Mouse (Mus musculus): Measurements from ENCODE around the gene Tlcd1. TPM values are rescaled to one million over a fixed set of nuclear protein-coding genes. Genes with fewer than 3 reads are reported as not detected.
"Not testable (repeated sequence)": the region's sequence is repeated elsewhere in the genome, so short reads cannot be mapped to it uniquely, and the experiment has no call there.

Gene Tlcd1
- total RNA-seq (2017) = 4.7 and 5.2 TPM in 2 replicates

GRCm38 (mm10) chr11:78176402-78176862, at the start of gene Tlcd1, which contains the start of gene Nek8:
Tlcd1 (plus strand) TSS chr11:78176711.
Nek8 (minus strand) TSS chr11:78176675.
- peak; percentile 67 to 69 for ATAC-seq (replicated peaks in 1 of 2; ENCODE audit: insufficient read depth in 1 of 2, low FRiP score in 2 of 2, low TSS enrichment in 1 of 2, low read depth in 1 of 2, poor library complexity in 2 of 2, severe bottlenecking in 2 of 2)

DNA sequence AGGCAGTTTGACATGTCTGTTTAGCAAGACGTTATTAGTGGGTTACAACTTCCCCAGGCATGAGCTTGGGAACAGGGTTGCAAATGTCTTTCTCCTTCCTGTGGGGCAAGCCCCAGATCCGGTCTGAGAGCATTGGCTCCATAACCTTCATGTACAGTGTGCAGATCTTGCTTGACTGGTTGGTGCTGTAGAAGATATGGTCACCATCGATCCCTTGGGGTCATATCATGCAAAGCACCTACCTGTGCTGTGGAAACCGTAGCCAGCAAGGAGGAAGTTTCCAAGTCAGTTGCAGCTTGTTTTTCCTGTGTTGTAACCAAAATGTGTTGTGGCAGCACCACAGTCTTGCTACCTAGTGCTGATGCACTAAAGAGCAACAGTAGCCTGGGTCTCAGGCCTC, 49.8 kb upstream of the Tlcd1 start:
- ATAC-seq (replicated peaks in 1 of 2; ENCODE audit: insufficient read depth in 1 of 2, low FRiP score in 2 of 2, low TSS enrichment in 1 of 2, low read depth in 1 of 2, poor library complexity in 2 of 2, severe bottlenecking in 2 of 2) = peak; percentile 65 to 68; a peak in 2 of 4 replicates

DNA sequence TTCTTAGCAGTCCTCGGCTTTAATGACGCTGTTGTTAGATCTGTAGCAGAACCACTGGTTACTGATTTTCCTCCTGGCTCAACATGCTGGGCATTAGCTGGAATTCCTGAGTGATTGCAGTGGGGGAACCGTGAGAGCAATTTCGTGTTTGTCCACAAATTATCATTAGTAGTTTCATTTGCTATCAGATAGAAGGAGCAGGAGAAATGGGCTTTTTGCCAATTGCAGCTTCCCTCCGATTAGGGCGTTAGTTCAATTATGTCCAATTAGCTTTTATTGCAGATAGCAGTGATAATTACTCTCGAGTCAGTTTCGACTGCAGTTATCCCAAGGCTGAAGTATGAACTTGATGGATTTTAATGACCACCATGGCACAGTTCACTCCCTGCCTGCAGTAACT, 47.1 kb upstream of the Tlcd1 start:
- ATAC-seq (replicated peaks in 1 of 2; ENCODE audit: insufficient read depth in 1 of 2, low FRiP score in 2 of 2, low TSS enrichment in 1 of 2, low read depth in 1 of 2, poor library complexity in 2 of 2, severe bottlenecking in 2 of 2) = no peak

DNA sequence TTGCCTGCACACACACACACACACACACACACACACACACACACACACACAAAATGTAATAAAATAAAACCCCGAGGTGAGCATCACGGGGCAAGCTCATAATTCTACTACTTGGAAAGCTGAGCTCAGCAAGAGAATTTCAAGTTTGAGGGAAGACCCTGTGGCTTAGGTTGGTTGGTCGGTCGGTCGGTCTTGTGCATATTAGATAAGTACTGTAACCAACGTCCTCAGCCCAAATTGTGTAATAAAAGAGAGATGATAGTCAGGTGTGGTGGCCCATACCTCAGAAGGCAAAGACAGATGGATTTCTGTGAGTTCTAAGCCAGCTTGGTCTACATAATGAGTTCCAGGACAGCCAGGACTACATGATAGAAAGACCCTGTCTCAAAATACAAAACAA, 42.6 kb upstream of the Tlcd1 start:
- no peak for ATAC-seq (replicated peaks in 1 of 2; ENCODE audit: insufficient read depth in 1 of 2, low FRiP score in 2 of 2, low TSS enrichment in 1 of 2, low read depth in 1 of 2, poor library complexity in 2 of 2, severe bottlenecking in 2 of 2)

- no peak for ATAC-seq (replicated peaks in 1 of 2; ENCODE audit: insufficient read depth in 1 of 2, low FRiP score in 2 of 2, low TSS enrichment in 1 of 2, low read depth in 1 of 2, poor library complexity in 2 of 2, severe bottlenecking in 2 of 2)
Measured at GRCm38 (mm10) chr11:78134344-78134743, 42.2 kb upstream of the Tlcd1 start.

GRCm38 (mm10) chr11:78135314-78135713, 41.2 kb upstream of the Tlcd1 start:
- not testable (repeated sequence) for ATAC-seq (replicated peaks in 1 of 2; ENCODE audit: insufficient read depth in 1 of 2, low FRiP score in 2 of 2, low TSS enrichment in 1 of 2, low read depth in 1 of 2, poor library complexity in 2 of 2, severe bottlenecking in 2 of 2)

GRCm38 (mm10) chr11:78136132-78136531, 40.4 kb upstream of the Tlcd1 start:
- ATAC-seq (replicated peaks in 1 of 2; ENCODE audit: insufficient read depth in 1 of 2, low FRiP score in 2 of 2, low TSS enrichment in 1 of 2, low read depth in 1 of 2, poor library complexity in 2 of 2, severe bottlenecking in 2 of 2) = no peak

DNA sequence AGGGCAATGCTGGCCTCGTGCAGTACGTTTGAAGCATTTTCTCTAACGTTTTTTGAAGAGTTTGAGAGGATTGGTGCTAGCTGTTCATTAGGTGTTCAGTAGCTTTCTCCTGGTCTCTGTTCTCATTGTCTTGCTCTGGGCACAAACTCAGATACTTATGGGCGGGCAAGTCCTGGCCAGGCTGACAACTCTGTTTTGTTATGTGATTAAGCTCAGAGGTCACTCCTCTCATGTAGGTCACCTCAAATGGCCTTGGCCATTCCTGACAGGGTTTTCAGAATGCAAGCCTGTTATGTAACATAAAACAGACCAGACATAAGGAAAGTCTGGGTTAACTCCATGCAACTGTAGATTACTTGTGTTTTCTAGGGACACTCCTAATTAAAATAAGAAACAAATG, 38.9 kb upstream of the Tlcd1 start:
- ATAC-seq (replicated peaks in 1 of 2; ENCODE audit: insufficient read depth in 1 of 2, low FRiP score in 2 of 2, low TSS enrichment in 1 of 2, low read depth in 1 of 2, poor library complexity in 2 of 2, severe bottlenecking in 2 of 2) = no peak

GRCm38 (mm10) chr11:78138023-78138422, 38.5 kb upstream of the Tlcd1 start:
- ATAC-seq (replicated peaks in 1 of 2; ENCODE audit: insufficient read depth in 1 of 2, low FRiP score in 2 of 2, low TSS enrichment in 1 of 2, low read depth in 1 of 2, poor library complexity in 2 of 2, severe bottlenecking in 2 of 2) = no peak

DNA sequence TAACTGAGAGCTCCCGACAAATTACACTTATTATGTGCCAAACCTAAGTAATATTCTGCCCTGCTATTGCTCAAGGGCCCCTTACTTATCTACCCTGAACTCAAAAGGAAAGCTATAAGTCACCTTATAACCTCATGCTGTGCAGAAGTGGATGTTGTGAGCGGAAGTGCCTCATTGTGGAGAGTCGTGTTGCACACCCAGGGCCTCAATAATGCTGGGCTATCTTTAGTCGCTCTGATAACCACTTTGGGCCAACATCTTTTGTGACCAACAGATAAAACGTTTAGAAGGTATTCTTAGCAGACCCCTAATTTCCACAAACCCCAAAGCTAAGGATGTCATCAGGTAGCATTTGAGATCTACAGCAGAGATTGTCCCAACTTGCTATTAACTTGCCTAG, 35.8 kb upstream of the Tlcd1 start:
- no peak for ATAC-seq (replicated peaks in 1 of 2; ENCODE audit: insufficient read depth in 1 of 2, low FRiP score in 2 of 2, low TSS enrichment in 1 of 2, low read depth in 1 of 2, poor library complexity in 2 of 2, severe bottlenecking in 2 of 2)

GRCm38 (mm10) chr11:78143520-78143919, 33.0 kb upstream of the Tlcd1 start:
- no peak for ATAC-seq (replicated peaks in 1 of 2; ENCODE audit: insufficient read depth in 1 of 2, low FRiP score in 2 of 2, low TSS enrichment in 1 of 2, low read depth in 1 of 2, poor library complexity in 2 of 2, severe bottlenecking in 2 of 2)

DNA sequence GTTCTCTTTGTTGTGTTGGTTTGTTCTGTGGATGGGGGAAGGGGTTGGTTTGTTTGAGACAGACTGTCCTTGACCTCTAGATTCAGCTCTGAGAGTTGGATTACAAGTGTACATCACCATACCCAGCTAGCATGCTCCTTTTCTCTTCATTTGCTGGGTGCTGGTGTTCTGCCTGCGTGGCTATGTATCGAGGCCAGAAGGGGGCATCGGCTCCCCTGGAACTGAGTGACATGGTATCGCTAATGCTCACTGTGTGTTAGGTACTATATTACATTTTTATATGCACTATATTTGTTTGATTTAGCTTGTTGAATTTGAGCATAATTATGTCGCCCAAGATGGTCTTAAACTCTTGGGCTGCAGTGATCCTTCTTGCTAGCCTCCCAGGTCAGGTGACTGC, 30.3 kb upstream of the Tlcd1 start:
- ATAC-seq (replicated peaks in 1 of 2; ENCODE audit: insufficient read depth in 1 of 2, low FRiP score in 2 of 2, low TSS enrichment in 1 of 2, low read depth in 1 of 2, poor library complexity in 2 of 2, severe bottlenecking in 2 of 2) = no peak

GRCm38 (mm10) chr11:78146707-78147543, 29.6 kb upstream of the Tlcd1 start:
- no peak for ATAC-seq (replicated peaks in 1 of 2; ENCODE audit: insufficient read depth in 1 of 2, low FRiP score in 2 of 2, low TSS enrichment in 1 of 2, low read depth in 1 of 2, poor library complexity in 2 of 2, severe bottlenecking in 2 of 2)

DNA sequence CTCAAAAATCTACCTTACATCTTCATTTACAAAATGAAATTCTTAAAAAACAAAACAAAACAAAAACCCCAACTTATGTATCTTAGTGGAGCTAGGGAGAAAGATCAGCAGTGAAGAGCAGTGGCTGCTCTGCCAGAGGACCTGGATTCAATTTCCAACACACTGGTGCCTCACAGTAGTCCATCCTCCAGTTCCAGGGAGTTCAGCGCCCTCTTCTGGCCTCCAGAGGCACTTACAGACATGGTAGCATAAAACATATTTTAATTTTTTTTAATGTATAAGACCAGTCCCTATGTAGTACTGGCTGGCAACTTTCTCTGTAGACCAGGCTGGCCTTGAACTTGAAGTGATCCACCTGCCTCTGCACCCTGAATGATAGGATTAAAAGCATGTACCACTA, 25.4 kb upstream of the Tlcd1 start:
- peak in 1 of 2 experiments; percentile 32; a peak in 1 of 4 replicates for ATAC-seq (replicated peaks in 1 of 2; ENCODE audit: insufficient read depth in 1 of 2, low FRiP score in 2 of 2, low TSS enrichment in 1 of 2, low read depth in 1 of 2, poor library complexity in 2 of 2, severe bottlenecking in 2 of 2)

- ATAC-seq (replicated peaks in 1 of 2; ENCODE audit: insufficient read depth in 1 of 2, low FRiP score in 2 of 2, low TSS enrichment in 1 of 2, low read depth in 1 of 2, poor library complexity in 2 of 2, severe bottlenecking in 2 of 2) = no peak
Measured at GRCm38 (mm10) chr11:78152299-78153231, 23.9 kb upstream of the Tlcd1 start.

- no peak for ATAC-seq (replicated peaks in 1 of 2; ENCODE audit: insufficient read depth in 1 of 2, low FRiP score in 2 of 2, low TSS enrichment in 1 of 2, low read depth in 1 of 2, poor library complexity in 2 of 2, severe bottlenecking in 2 of 2)
Measured at GRCm38 (mm10) chr11:78153778-78154177, 22.7 kb upstream of the Tlcd1 start.

DNA sequence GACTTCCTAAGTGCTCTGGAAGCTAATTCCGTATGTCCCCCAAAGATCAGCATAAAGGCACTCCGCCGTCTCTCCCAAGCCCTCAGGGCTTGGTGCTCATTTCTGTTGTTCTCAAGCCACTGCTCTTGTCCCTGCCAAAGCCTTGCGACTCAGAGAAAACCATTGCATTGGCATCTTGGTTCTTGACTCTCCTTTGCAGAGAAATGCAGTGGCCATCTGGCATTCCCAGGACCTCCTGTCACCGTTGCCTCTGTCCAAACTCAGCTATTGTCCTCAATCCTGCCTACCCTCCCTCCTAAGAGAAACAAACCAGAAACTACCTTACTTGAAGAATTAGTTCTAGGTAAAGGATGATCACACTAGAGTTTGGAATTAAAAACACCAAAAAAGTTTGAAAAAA, 20.8 kb upstream of the Tlcd1 start:
- ATAC-seq (replicated peaks in 1 of 2; ENCODE audit: insufficient read depth in 1 of 2, low FRiP score in 2 of 2, low TSS enrichment in 1 of 2, low read depth in 1 of 2, poor library complexity in 2 of 2, severe bottlenecking in 2 of 2) = no peak

- ATAC-seq (replicated peaks in 1 of 2; ENCODE audit: insufficient read depth in 1 of 2, low FRiP score in 2 of 2, low TSS enrichment in 1 of 2, low read depth in 1 of 2, poor library complexity in 2 of 2, severe bottlenecking in 2 of 2) = no peak
Measured at GRCm38 (mm10) chr11:78156156-78156699, 20.3 kb upstream of the Tlcd1 start.

All from hematopoietic stem cell, adult 5-6 weeks (primary cell).